Mouse (Mus musculus) heart, embryonic 13.5 days (tissue): ENCODE measurements around the gene Olfr891. TPM values are rescaled to one million over a fixed set of nuclear protein-coding genes. Genes with fewer than 3 reads are reported as not detected.
"Not testable (repeated sequence)": the region's sequence is repeated elsewhere in the genome, so short reads cannot be mapped to it uniquely, and the experiment has no call there.

Source experiments
- ATAC-seq: fragments of 200-750 bp; cut with Nextera tagmentation; 2 replicates; pipeline ENCODE4 v1.8.0; 2017; ENCODE audit warnings: moderate TSS enrichment; ENCODE audit not compliant: insufficient number of reproducible peaks, low FRiP score, low TSS enrichment; ENCODE audit errors: extremely low read depth
- H3K27ac ChIP-seq: fragments of 300-500 bp; sonication (generic); replicated peaks from 2 replicates; pipeline ENCODE4 v1.5.1; 2015; ENCODE audit warnings: moderate library complexity, mild to moderate bottlenecking, inconsistent platforms
- H3K27me3 ChIP-seq: fragments of 300-500 bp; sonication (generic); replicated peaks from 2 replicates; pipeline ENCODE4 v1.6.1; 2015; ENCODE audit warnings: mild to moderate bottlenecking, inconsistent platforms
- H3K36me3 ChIP-seq: fragments of 300-500 bp; sonication (generic); 2 replicates; pipeline ENCODE4 v1.6.1; 2015; ENCODE audit warnings: mild to moderate bottlenecking, inconsistent platforms
- H3K4me1 ChIP-seq: fragments of 300-500 bp; sonication (generic); 2 replicates; pipeline ENCODE4 v1.6.1; 2015; ENCODE audit warnings: inconsistent platforms
- H3K4me2 ChIP-seq: fragments of 300-500 bp; sonication (generic); 2 replicates; pipeline ENCODE4 v1.6.1; 2015; ENCODE audit warnings: inconsistent platforms, mild to moderate bottlenecking, moderate library complexity
- H3K4me3 ChIP-seq: fragments of 300-500 bp; sonication (generic); 2 replicates; pipeline ENCODE4 v1.5.1; 2015; ENCODE audit warnings: moderate library complexity, mild to moderate bottlenecking, inconsistent platforms
- H3K9ac ChIP-seq: fragments of 300-500 bp; sonication (generic); 2 replicates; pipeline ENCODE4 v1.6.1; 2015; ENCODE audit warnings: inconsistent platforms, mild to moderate bottlenecking, moderate library complexity
- H3K9me3 ChIP-seq: fragments of 300-500 bp; sonication (generic); 2 replicates; pipeline ENCODE4 v1.6.1; 2016; ENCODE audit warnings: inconsistent platforms
- WGBS: fragments of 180-500 bp; shearing (Covaris S2); methylation state at CpG from one replicate; pipeline ENCODE4 v1.1.7; 2015; ENCODE audit warnings: mixed read lengths; 5-methylcytosine and 5-hydroxymethylcytosine counted together
- polyA plus RNA-seq: library from polyadenylated mRNA; unstranded; fragments of >200 nt; fragmentation: Nextera tagmentation; extraction: Ambion mirVana; gene quantifications from 2 replicates; pipeline ENCODE4 v1.2.1, GENCODE M21; 2015

Gene Olfr891
- polyA plus RNA-seq, result not detected in 2 replicates

DNA sequence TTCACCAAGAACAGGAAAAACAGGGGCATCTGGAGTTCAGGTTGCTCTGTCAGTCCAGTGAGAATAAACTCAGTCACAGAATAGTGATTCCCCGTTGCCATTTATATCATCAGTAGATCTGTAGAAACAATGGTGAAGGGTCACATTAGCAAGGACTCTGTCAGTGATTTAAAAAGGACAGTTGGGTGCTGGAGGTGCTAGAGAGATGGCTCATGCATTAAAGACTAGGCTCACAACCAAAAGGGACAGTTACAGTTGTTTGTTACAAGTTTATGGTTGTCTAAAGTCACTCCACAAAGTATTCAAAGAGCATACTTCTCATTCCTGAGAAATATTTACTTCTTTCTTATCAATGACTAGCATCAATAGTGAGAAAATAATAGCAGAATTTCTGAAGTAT lies at the start of gene Olfr891:
TSS of gene Olfr891 (minus strand) at position 101 of the 400 bp plus-strand sequence.
- Histone ChIP-seq H3K27me3 (no peaks in the 10 kb centered on the region), H3K9me3 (peaks cover 15% of the 10 kb centered on the region), H3K4me1 (no peaks in the 10 kb centered on the region), H3K4me2 (no peak within 1 kb of the TSS), H3K36me3 (no peaks in the 10 kb centered on the region), H3K4me3 (no peak within 1 kb of the TSS), H3K9ac (no peak within 1 kb of the TSS), H3K27ac (no peak within 1 kb of the TSS)
- no peak for ATAC-seq
- 56% methylated on average over 1 of the region's 1 CpGs for WGBS

DNA sequence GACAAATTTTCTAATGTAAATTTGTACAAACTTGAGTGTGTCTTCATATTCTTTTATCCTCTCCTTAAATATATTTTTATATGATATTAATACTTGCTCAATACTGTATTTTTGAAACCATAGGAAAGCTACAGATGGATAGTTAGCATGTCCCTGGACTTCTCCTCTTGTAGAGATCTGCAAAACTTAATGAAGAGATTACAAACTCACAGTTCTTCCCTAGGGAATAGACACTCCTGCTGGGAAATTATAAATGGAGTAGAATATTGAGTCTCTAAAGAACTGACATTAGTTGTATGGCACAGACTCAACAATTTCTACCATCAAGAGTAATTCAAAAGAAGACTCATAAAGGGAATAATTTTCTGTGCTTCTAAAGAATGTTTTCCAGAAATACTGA lies 37.1 kb upstream of the Olfr891 start, which contains the start of gene Olfr894:
TSS of gene Olfr894 (plus strand) at position 301 of the 400 bp plus-strand sequence.
- H3K9me3 ChIP-seq, result no peaks in the 10 kb centered on the region
- H3K36me3 ChIP-seq, result no peaks in the 10 kb centered on the region
- H3K27ac ChIP-seq, result no peak within 1 kb of the TSS
- no peak within 1 kb of the TSS for H3K4me2 ChIP-seq
- no peak within 1 kb of the TSS for H3K4me3 ChIP-seq
- no peaks in the 10 kb centered on the region for H3K4me1 ChIP-seq
- H3K9ac ChIP-seq, result no peak within 1 kb of the TSS
- H3K27me3 ChIP-seq, result no peaks in the 10 kb centered on the region
- no peak for ATAC-seq

DNA sequence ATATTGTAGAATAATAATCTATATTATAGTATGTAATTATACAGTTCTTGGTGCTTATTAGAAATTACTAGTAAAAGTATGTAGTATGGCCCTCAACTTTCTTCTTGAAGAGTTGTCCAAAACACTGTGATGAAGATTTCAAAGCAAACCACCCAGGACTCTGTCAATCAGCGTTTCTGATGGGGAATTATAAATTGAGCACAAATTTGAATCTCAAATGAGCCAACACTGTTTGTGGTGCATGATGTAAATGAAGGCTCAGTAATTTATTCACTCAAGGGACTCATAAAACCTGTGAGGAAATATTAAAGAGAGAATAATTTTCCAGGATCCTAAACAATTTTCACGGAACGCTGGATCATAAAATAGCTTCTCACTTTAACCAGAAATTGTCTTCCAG lies 27.4 kb upstream of the Olfr891 start, which contains the start of gene Olfr893:
TSS of gene Olfr893 (plus strand) at position 301 of the 400 bp plus-strand sequence.
- Histone ChIP-seq H3K4me1 (no peaks in the 10 kb centered on the region), H3K36me3 (no peaks in the 10 kb centered on the region), H3K4me2 (no peak within 1 kb of the TSS), H3K27ac (no peak within 1 kb of the TSS), H3K9ac (no peak within 1 kb of the TSS), H3K27me3 (no peaks in the 10 kb centered on the region), H3K9me3 (no peaks in the 10 kb centered on the region), H3K4me3 (no peak within 1 kb of the TSS)
- 80% methylated on average over 3 of the region's 3 CpGs for WGBS
- no peak for ATAC-seq

- WGBS, result 44% methylated on average over 2 of the region's 2 CpGs
- not testable (repeated sequence) for H3K4me1 ChIP-seq, H3K27ac ChIP-seq
Observed at GRCm38 (mm10) chr9:38168341-38168740, 12.3 kb downstream of the Olfr891 start.

GRCm38 (mm10) chr9:38142217-38142616 lies 38.4 kb downstream of the Olfr891 start, which contains the start of gene Olfr890:
Olfr890 (plus strand) TSS chr9:38142517.
- Histone ChIP-seq H3K27ac (no peak within 1 kb of the TSS), H3K9me3 (no peaks in the 10 kb centered on the region), H3K9ac (no peak within 1 kb of the TSS), H3K27me3 (no peaks in the 10 kb centered on the region), H3K4me2 (no peak within 1 kb of the TSS), H3K4me3 (no peak within 1 kb of the TSS), H3K36me3 (no peaks in the 10 kb centered on the region), H3K4me1 (no peaks in the 10 kb centered on the region)
- ATAC-seq, result no peak

More at GRCm38 (mm10) chr9:38168341-38168740, 12.3 kb downstream of the Olfr891 start:
- H3K27me3 ChIP-seq, H3K36me3 ChIP-seq, ATAC-seq, H3K4me2 ChIP-seq, H3K9me3 ChIP-seq, H3K4me3 ChIP-seq, H3K9ac ChIP-seq: not testable (repeated sequence)

Other genes with a start within 250 kb of the Olfr891 start
- not detected in 2 replicates for gene Olfr881, start 189.0 kb downstream of the Olfr891 start, polyA plus RNA-seq
- not detected in 2 replicates for gene Olfr883, start 155.0 kb downstream of the Olfr891 start, polyA plus RNA-seq
- not detected in 2 replicates for gene Olfr884, start 134.3 kb downstream of the Olfr891 start, polyA plus RNA-seq
- gene Olfr885, start 119.5 kb downstream of the Olfr891 start, polyA plus RNA-seq, result not detected in 2 replicates
- gene Olfr887, start 96.7 kb downstream of the Olfr891 start, polyA plus RNA-seq, result not detected in 2 replicates
- not detected in 2 replicates for gene Olfr888, start 72.7 kb downstream of the Olfr891 start, polyA plus RNA-seq
- gene Olfr889, start 65.6 kb downstream of the Olfr891 start, polyA plus RNA-seq, result 0.04 TPM in 1 of 2 replicates, not detected in the other
- not detected in 2 replicates for gene Olfr890, start 38.3 kb downstream of the Olfr891 start, polyA plus RNA-seq
- not detected in 2 replicates for gene Olfr893, start 27.5 kb upstream of the Olfr891 start, polyA plus RNA-seq
- gene Olfr894, start 37.2 kb upstream of the Olfr891 start, polyA plus RNA-seq, result not detected in 2 replicates
- gene Olfr143, start 72.0 kb upstream of the Olfr891 start, polyA plus RNA-seq, result not detected in 2 replicates
- not detected in 2 replicates for gene Olfr895, start 87.0 kb upstream of the Olfr891 start, polyA plus RNA-seq
- gene Olfr896-ps1, start 110.3 kb upstream of the Olfr891 start, polyA plus RNA-seq, result not detected in 2 replicates
- not detected in 2 replicates for gene Olfr25, start 148.2 kb upstream of the Olfr891 start, polyA plus RNA-seq
- gene Olfr898, start 167.6 kb upstream of the Olfr891 start, polyA plus RNA-seq, result not detected in 2 replicates
- gene Olfr250, start 186.1 kb upstream of the Olfr891 start, polyA plus RNA-seq, result not detected in 2 replicates
- not detected in 2 replicates for gene Olfr251, start 196.3 kb upstream of the Olfr891 start, polyA plus RNA-seq
- not detected in 2 replicates for gene Olfr147, start 220.9 kb upstream of the Olfr891 start, polyA plus RNA-seq
- not detected in 2 replicates for gene Olfr901, start 248.6 kb upstream of the Olfr891 start, polyA plus RNA-seq